ENCODE assay signal across 24 mouse cellular contexts in genomic region chr7:114481429-114481931, GRCm38 (mm10).
DNase-seq lines count a peak whose midpoint lies in the region; ATAC-seq and TF ChIP-seq lines count a peak whose summit lies in the region.
"Had no signal": no experiment of that assay in that cellular context is flagged by ENCODE, and none has a peak within 500 bp of the region (broad histone marks: within the 10 kb centered on the region; RNA-seq: fewer than 3 reads in every experiment).

No protein-coding gene starts in this region.

- peak; percentile 53 for DNase-seq in midbrain, embryonic 11.5 days (ENCODE audit: low spot score, missing footprints)
- no peak for DNase-seq in midbrain, embryonic 10.5 days (ENCODE audit: low spot score)
- no peak for DNase-seq in CH12.LX (ENCODE audit: extremely low read depth)
- peak; percentile 18 for DNase-seq in adipocyte (ENCODE audit: low spot score)
- peak; percentile 41 for DNase-seq in naive thymus-derived CD4-positive, alpha-beta T cell, adult 2 months (ENCODE audit: low read depth)
- no peak for DNase-seq in spleen, postnatal 36 days (ENCODE audit: low spot score in 2 of 2)
- no peak for DNase-seq in layer of hippocampus, adult 9-10 months (ENCODE audit: low spot score)
- no peak for DNase-seq in hindbrain, embryonic 11.5 days (ENCODE audit: low spot score)
- DNase-seq: adrenal gland, adult 2 months; adrenal gland, postnatal 14 days; adrenal gland, postnatal 36 days; cerebellum, adult 11-12 months; cerebellum, adult 2 months; cerebellum, adult 9-10 months; cerebellum, postnatal 10 days; cerebellum, postnatal 25 days; forebrain, postnatal 0 days had no signal

- no peaks in the 10 kb centered on the region; the same call in 1 of the 2 replicates for H3K4me1 ChIP-seq in midbrain, embryonic 11.5 days (ENCODE audit: control insufficient read depth, insufficient read depth, low read length)
- peaks cover 5% of the 10 kb centered on the region; the same call in 1 of the 2 replicates for H3K4me1 ChIP-seq in midbrain, embryonic 10.5 days
- H3K4me1 ChIP-seq in CH12.LX (ENCODE audit: control insufficient read depth in 1 of 2, insufficient read depth in 2 of 2), result peaks cover 4 to 47% of the 10 kb centered on the region in 2 experiments; a peak in 3 of 4 replicates
- H3K4me1 ChIP-seq in hindbrain, embryonic 11.5 days (replicated peaks; ENCODE audit: control insufficient read depth, insufficient read depth, low read length), result no peaks in the 10 kb centered on the region
- H3K4me1 ChIP-seq: embryonic facial prominence, embryonic 10.5 days; embryonic facial prominence, embryonic 12.5 days; forebrain, embryonic 13.5 days; forebrain, embryonic 15.5 days had no signal

- TF ChIP-seq EP300 in CH12.LX (IDR thresholded peaks at IDR 0.05; ENCODE audit: low read length), result no peak

- no peaks in the 10 kb centered on the region for H3K36me3 ChIP-seq in midbrain, embryonic 11.5 days (ENCODE audit: control insufficient read depth, insufficient read depth, low read length)
- H3K36me3 ChIP-seq in midbrain, embryonic 10.5 days, result no peaks in the 10 kb centered on the region
- no peaks in the 10 kb centered on the region for H3K36me3 ChIP-seq in CH12.LX (replicated peaks in 1 of 2; ENCODE audit: control insufficient read depth in 1 of 2, insufficient read depth in 1 of 2, low read length in 1 of 2)
- H3K36me3 ChIP-seq in hindbrain, embryonic 11.5 days (ENCODE audit: control insufficient read depth, insufficient read depth, low read length), result no peaks in the 10 kb centered on the region
- H3K36me3 ChIP-seq: embryonic facial prominence, embryonic 10.5 days; embryonic facial prominence, embryonic 12.5 days; forebrain, embryonic 15.5 days had no signal

- dilution Hi-C loops in CH12.LX (cut with MboI; ENCODE audit: extremely low pct_ligation_motif_present, extremely low pct_unique_long_range_greater_than_20kb, low sequenced_read_pairs), result no loop called here

- in situ Hi-C loops in CH12.LX (cut with MboI; ENCODE audit: low pct_ligation_motif_present, low pct_unique_long_range_greater_than_20kb, low sequenced_read_pairs), result no loop called here

- no peak overlapping the region for H3K9ac ChIP-seq in midbrain, embryonic 11.5 days (ENCODE audit: low read length)
- peak overlapping the region; percentile 76 for H3K9ac ChIP-seq in CH12.LX (ENCODE audit: insufficient read depth, low read depth)
- no peak overlapping the region for H3K9ac ChIP-seq in hindbrain, embryonic 11.5 days (ENCODE audit: low read depth, low read length)
- H3K9ac ChIP-seq: embryonic facial prominence, embryonic 12.5 days; forebrain, embryonic 13.5 days; forebrain, embryonic 15.5 days; forebrain, postnatal 0 days had no signal

- no peaks in the 10 kb centered on the region for H3K9me3 ChIP-seq in midbrain, embryonic 11.5 days (ENCODE audit: control insufficient read depth, low read length)
- no peaks in the 10 kb centered on the region for H3K9me3 ChIP-seq in midbrain, embryonic 10.5 days (replicated peaks)
- no peaks in the 10 kb centered on the region for H3K9me3 ChIP-seq in CH12.LX (replicated peaks; ENCODE audit: low read length)
- H3K9me3 ChIP-seq in hindbrain, embryonic 11.5 days (ENCODE audit: control insufficient read depth, low read length), result no peaks in the 10 kb centered on the region
- H3K9me3 ChIP-seq: embryonic facial prominence, embryonic 10.5 days; embryonic facial prominence, embryonic 12.5 days; forebrain, embryonic 13.5 days; forebrain, embryonic 15.5 days had no signal

- no peak for TF ChIP-seq POLR2A in CH12.LX (IDR thresholded peaks at IDR 0.05; ENCODE audit: low read depth, low read length)

- H3K27me3 ChIP-seq in midbrain, embryonic 11.5 days (ENCODE audit: control insufficient read depth, insufficient read depth, low read length), result no peaks in the 10 kb centered on the region
- no peaks in the 10 kb centered on the region for H3K27me3 ChIP-seq in midbrain, embryonic 10.5 days (ENCODE audit: low read depth, poor library complexity, severe bottlenecking)
- no peaks in the 10 kb centered on the region for H3K27me3 ChIP-seq in CH12.LX (replicated peaks)
- no peaks in the 10 kb centered on the region for H3K27me3 ChIP-seq in hindbrain, embryonic 11.5 days (ENCODE audit: control insufficient read depth, insufficient read depth, low read length)
- H3K27me3 ChIP-seq: embryonic facial prominence, embryonic 12.5 days; forebrain, embryonic 13.5 days; forebrain, embryonic 15.5 days; Patski had no signal

- H3K4me3 ChIP-seq in midbrain, embryonic 11.5 days (ENCODE audit: low read depth, low read length), result no peak overlapping the region
- no peak overlapping the region for H3K4me3 ChIP-seq in midbrain, embryonic 10.5 days
- peak overlapping the region in 1 of 3 experiments; percentile 38 for H3K4me3 ChIP-seq in CH12.LX (replicated peaks in 1 of 3; ENCODE audit: low read depth in 2 of 3, low read length in 2 of 3, poor library complexity in 1 of 3)
- H3K4me3 ChIP-seq in hindbrain, embryonic 11.5 days (ENCODE audit: low read depth, low read length), result no peak overlapping the region
- H3K4me3 ChIP-seq: embryonic facial prominence, embryonic 10.5 days; embryonic facial prominence, embryonic 12.5 days; forebrain, embryonic 13.5 days; forebrain, embryonic 15.5 days had no signal

- H3K79me2 ChIP-seq in CH12.LX (replicated peaks; ENCODE audit: control insufficient read depth, extremely low read depth, insufficient read depth, poor library complexity, severe bottlenecking), result peaks cover 28% of the 10 kb centered on the region

- no peak overlapping the region for H3K27ac ChIP-seq in midbrain, embryonic 11.5 days (ENCODE audit: low read depth, low read length)
- H3K27ac ChIP-seq in midbrain, embryonic 10.5 days (replicated peaks), result no peak overlapping the region
- peak overlapping the region; percentile 76 for H3K27ac ChIP-seq in CH12.LX (ENCODE audit: insufficient read depth, low read depth)
- no peak overlapping the region for H3K27ac ChIP-seq in hindbrain, embryonic 11.5 days (ENCODE audit: low read depth, low read length)
- H3K27ac ChIP-seq: embryonic facial prominence, embryonic 10.5 days; embryonic facial prominence, embryonic 12.5 days; forebrain, embryonic 13.5 days; forebrain, embryonic 15.5 days had no signal

- H3K4me2 ChIP-seq in midbrain, embryonic 11.5 days, result no peak overlapping the region
- H3K4me2 ChIP-seq in CH12.LX (ENCODE audit: insufficient read depth, low read depth, poor library complexity, severe bottlenecking), result peak overlapping the region; percentile 46; the same call in 1 of the 2 replicates
- H3K4me2 ChIP-seq in hindbrain, embryonic 11.5 days (replicated peaks; ENCODE audit: low read depth, low read length), result no peak overlapping the region
- H3K4me2 ChIP-seq: embryonic facial prominence, embryonic 12.5 days; forebrain, embryonic 13.5 days; forebrain, embryonic 15.5 days had no signal

- no peak for ATAC-seq in midbrain, embryonic 11.5 days (ENCODE audit: low FRiP score)
- no peak for ATAC-seq in hindbrain, embryonic 11.5 days (ENCODE audit: low FRiP score)
- ATAC-seq: activated CD4-positive, CD25-positive, alpha-beta regulatory T cell, adult 4 months; CD4-positive, CD25-positive, alpha-beta regulatory T cell, adult 4 months; forebrain, embryonic 13.5 days; forebrain, embryonic 15.5 days; forebrain, postnatal 0 days; Patski had no signal

- TF ChIP-seq RAD21 in CH12.LX (IDR thresholded peaks at IDR 0.05; ENCODE audit: low read depth, low read length), result no peak

- WGBS in midbrain, embryonic 11.5 days, result 83% methylated on average over 2 of the region's 2 CpGs
- 95% methylated on average over 2 of the region's 2 CpGs for WGBS in midbrain, embryonic 10.5 days
- 87% methylated on average over 2 of the region's 2 CpGs for WGBS in hindbrain, embryonic 11.5 days

- TF ChIP-seq CTCF in CH12.LX (conservative IDR thresholded peaks at IDR 0.05 in 1 of 2, IDR thresholded peaks at IDR 0.05 in 1 of 2; ENCODE audit: low read depth in 2 of 2, low read length in 2 of 2), result no peak

TF ChIP-seq in CH12.LX, 34 proteins besides CTCF, POLR2A, EP300 and RAD21:
- TF ChIP-seq POLR2AphosphoS2 (IDR thresholded peaks at IDR 0.05; ENCODE audit: low read depth, low read length) (no peak), CHD1 (IDR thresholded peaks at IDR 0.05; ENCODE audit: low read depth, low read length) (no peak), IRF4 (IDR thresholded peaks at IDR 0.05; ENCODE audit: low read depth, low read length) (0 out of 2 replicates have a peak, but pooled peaks have one; percentile 8), PAX5 (IDR thresholded peaks at IDR 0.05; ENCODE audit: low read length) (no peak), USF1 (IDR thresholded peaks at IDR 0.05; ENCODE audit: low read depth, low read length) (no peak; the same call in 1 of the 2 replicates), USF2 (conservative IDR thresholded peaks at IDR 0.05; ENCODE audit: low read depth, low read length) (no peak), SIN3A (IDR thresholded peaks at IDR 0.05; ENCODE audit: low read length) (peak; percentile 40; the same call in 1 of the 2 replicates), E2F4 (IDR thresholded peaks at IDR 0.05; ENCODE audit: insufficient replicate concordance, low read depth, low read length) (no peak), MAZ (IDR thresholded peaks at IDR 0.05; ENCODE audit: low read depth, low read length) (no peak), MXI1 (IDR thresholded peaks at IDR 0.05; ENCODE audit: low read depth, low read length) (no peak), ZNF384 (IDR thresholded peaks at IDR 0.05; ENCODE audit: low read depth, low read length) (peak; percentile 81)

Comparison
In these comparisons a context has a peak if more than half of its experiments do, and no peak if none do; other contexts are left out.
1. DNase-seq: peak in midbrain, embryonic 11.5 days (single experiment), adipocyte (single experiment) and naive thymus-derived CD4-positive, alpha-beta T cell, adult 2 months (single experiment); none in midbrain, embryonic 10.5 days (single experiment), CH12.LX (single experiment), spleen, postnatal 36 days (0 of 2), layer of hippocampus, adult 9-10 months (single experiment) and hindbrain, embryonic 11.5 days (single experiment).